Mouse (Mus musculus) forebrain, embryonic 12.5 days (tissue): ENCODE results near the gene Ccl22. TPM values are rescaled to one million over a fixed set of nuclear protein-coding genes. Genes with fewer than 3 reads are reported as not detected.

Source experiments
- ATAC-seq: fragments of 200-750 bp; cut with Nextera tagmentation; 2 replicates; pipeline ENCODE4 v1.8.0; 2017; ENCODE audit warnings: moderate TSS enrichment; ENCODE audit not compliant: low FRiP score
- H3K27ac ChIP-seq: fragments of 300-500 bp; sonication (generic); 2 replicates; pipeline ENCODE4 v1.5.1; 2016; ENCODE audit warnings: mild to moderate bottlenecking
- H3K27me3 ChIP-seq: fragments of 300-500 bp; sonication (generic); 2 replicates; pipeline ENCODE4 v1.6.1; 2016; ENCODE audit warnings: mild to moderate bottlenecking
- H3K36me3 ChIP-seq: fragments of 300-500 bp; sonication (generic); replicated peaks from 2 replicates; pipeline ENCODE4 v1.6.1; 2016; ENCODE audit warnings: mild to moderate bottlenecking
- H3K4me1 ChIP-seq: fragments of 300-500 bp; sonication (generic); 2 replicates; pipeline ENCODE4 v1.6.1; 2016
- H3K4me2 ChIP-seq: fragments of 300-500 bp; sonication (generic); 2 replicates; pipeline ENCODE4 v1.6.1; 2016; ENCODE audit warnings: mild to moderate bottlenecking, moderate library complexity
- H3K4me3 ChIP-seq: fragments of 300-500 bp; sonication (generic); replicated peaks from 2 replicates; pipeline ENCODE4 v1.5.1; 2016; ENCODE audit warnings: mild to moderate bottlenecking
- H3K9ac ChIP-seq: fragments of 300-500 bp; sonication (generic); 2 replicates; pipeline ENCODE4 v1.6.1; 2016; ENCODE audit warnings: mild to moderate bottlenecking
- H3K9me3 ChIP-seq: fragments of 300-500 bp; sonication (generic); 2 replicates; pipeline ENCODE4 v1.6.1; 2016
- WGBS: fragments of 180-500 bp; shearing (Covaris S2); methylation state at CpG from one replicate; pipeline ENCODE4 v1.1.7; 2016; 5-methylcytosine and 5-hydroxymethylcytosine counted together
- polyA plus RNA-seq: library from polyadenylated mRNA; unstranded; fragments of >200 nt; fragmentation: Nextera tagmentation; extraction: Ambion mirVana; gene quantifications from 2 replicates; pipeline ENCODE4 v1.2.1, GENCODE M21; 2016

Ccl22 gene
- polyA plus RNA-seq, 1 experiment from 2014 or later = not detected

DNA sequence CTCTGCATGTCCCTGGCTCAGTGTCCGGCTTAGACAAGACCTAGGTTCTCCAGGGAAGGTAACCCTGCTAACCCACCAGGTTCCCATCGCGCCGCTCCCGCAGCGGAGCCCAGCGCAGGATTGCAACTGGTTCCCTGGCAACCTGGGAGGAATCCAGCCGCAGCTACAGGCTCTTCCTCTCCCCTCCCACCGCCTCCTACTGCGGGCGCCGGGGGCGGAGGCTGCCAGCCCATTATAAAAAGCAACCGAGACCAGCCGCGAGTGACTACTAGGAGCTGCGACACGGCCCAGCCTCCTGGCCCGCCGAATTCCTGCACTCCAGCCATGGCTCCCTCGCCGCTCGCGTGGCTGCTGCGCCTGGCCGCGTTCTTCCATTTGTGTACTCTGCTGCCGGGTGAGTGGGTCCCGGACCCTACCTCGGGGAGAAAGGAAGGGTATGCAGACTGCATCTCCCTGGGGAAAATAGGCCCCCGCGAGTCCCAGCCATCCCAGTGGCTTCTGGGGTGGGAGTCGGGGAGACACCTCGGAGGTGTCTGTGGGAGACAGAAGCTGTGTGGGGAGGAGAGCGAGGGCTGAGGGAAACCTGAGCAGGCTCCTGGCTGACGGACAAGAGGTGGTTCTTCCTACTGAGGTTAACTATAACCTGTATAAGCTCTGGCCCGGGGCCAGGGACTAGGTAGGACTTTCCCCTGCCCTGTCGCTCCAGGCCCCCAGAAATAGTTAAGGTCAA lies 26.7 kb downstream of the Ccl22 start, which contains the start of gene Cx3cl1:
Gene Cx3cl1, plus strand, starts transcription at position 69 of the 730 bp plus-strand sequence.
- H3K4me1 ChIP-seq = peaks cover 36% of the 10 kb centered on the region
- H3K27me3 ChIP-seq = peaks cover 38% of the 10 kb centered on the region
- peak within 1 kb of the TSS; percentile 94 for H3K4me2 ChIP-seq
- 1% methylated on average over 38 of the region's 38 CpGs for WGBS
- ATAC-seq = peak; percentile 86
- no peaks in the 10 kb centered on the region for H3K36me3 ChIP-seq
- 0 out of 2 replicates have a peak within 1 kb of the TSS, but pooled peaks have one; percentile 31 for H3K27ac ChIP-seq
- H3K9me3 ChIP-seq = no peaks in the 10 kb centered on the region
- H3K9ac ChIP-seq = peak within 1 kb of the TSS; percentile 79
- peak within 1 kb of the TSS; percentile 56 for H3K4me3 ChIP-seq

DNA sequence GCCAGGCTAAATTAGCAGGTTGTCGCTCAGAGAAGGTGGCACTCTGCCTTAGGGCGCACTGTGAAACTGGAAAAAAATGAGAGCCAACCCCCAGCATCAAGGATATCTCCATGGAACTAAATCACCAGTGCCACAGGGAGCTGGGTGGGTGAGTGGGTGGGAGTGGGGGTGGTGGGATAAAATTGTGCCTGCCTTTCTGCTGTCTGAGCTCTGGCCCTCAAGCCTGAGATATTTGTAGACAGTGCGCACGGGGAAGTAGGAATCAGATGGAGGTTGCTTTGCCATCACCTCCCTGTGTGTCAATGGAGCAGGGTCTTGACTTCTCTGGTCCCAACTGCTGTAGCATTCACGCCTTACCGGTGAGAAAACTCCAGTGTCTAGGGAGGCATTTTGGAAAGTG lies 27.7 kb downstream of the Ccl22 start:
- Histone ChIP-seq H3K4me3 (peak overlapping the region; percentile 56), H3K9me3 (no peaks in the 10 kb centered on the region), H3K4me1 (peaks cover 36% of the 10 kb centered on the region), H3K9ac (no peak overlapping the region), H3K27me3 (peaks cover 38% of the 10 kb centered on the region), H3K36me3 (no peaks in the 10 kb centered on the region), H3K4me2 (peak overlapping the region; percentile 94), H3K27ac (no peak overlapping the region)
- no peak for ATAC-seq
- 45% methylated on average over 6 of the region's 6 CpGs for WGBS

DNA sequence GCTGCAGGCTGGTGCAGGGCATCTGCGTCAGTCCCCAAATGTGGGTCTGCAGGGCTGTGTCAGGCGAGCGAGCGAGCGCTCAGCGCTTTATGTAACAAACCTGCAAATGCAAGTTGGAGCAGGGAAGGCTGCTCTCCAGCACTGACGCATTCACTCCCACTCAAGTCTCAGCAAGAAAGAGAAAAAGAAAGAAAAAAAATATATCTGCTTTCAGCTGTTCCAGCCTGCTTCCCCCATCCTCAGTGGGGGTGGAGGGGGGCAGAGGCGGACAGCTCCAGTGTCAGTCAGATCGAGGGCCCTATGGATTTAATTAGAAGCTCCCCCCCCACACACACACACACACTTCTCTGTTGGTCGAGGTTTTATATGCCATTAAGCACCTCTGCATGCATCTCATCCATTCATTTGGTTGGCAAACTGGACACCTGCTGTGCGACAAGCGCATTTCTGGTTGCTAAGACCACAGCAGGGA lies 28.3 kb downstream of the Ccl22 start:
- WGBS = 13% methylated on average over 12 of the region's 12 CpGs
- H3K36me3 ChIP-seq = no peaks in the 10 kb centered on the region
- H3K9me3 ChIP-seq = no peaks in the 10 kb centered on the region
- H3K4me3 ChIP-seq = peak overlapping the region; percentile 56
- peak overlapping the region; percentile 36; the same call in 1 of the 2 replicates for H3K27ac ChIP-seq
- peak; percentile 47; the same call in 1 of the 2 replicates for ATAC-seq
- H3K9ac ChIP-seq = 0 out of 2 replicates have a peak overlapping the region, but pooled peaks have one; percentile 12
- H3K27me3 ChIP-seq = peaks cover 38% of the 10 kb centered on the region
- peaks cover 40% of the 10 kb centered on the region for H3K4me1 ChIP-seq
- peak overlapping the region; percentile 94 for H3K4me2 ChIP-seq

DNA sequence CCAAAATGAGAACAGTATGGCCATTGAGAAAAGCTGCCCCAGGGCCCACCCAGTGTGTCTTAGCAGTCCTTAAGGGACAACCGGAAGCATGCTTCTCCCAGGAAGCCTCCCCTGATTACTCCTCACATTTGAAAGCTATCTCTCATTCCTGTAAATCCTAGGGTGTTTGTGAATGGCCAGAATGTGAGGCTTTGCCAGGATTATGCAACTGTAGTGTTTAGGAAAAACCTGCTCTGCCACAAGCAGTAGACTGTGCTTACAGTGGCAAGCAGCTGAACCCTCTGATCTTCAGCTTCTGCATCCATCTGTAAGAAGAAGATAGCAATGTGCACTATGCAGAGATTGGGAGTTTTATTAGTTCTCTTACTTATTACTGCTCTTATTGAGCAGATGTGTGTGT lies 29.2 kb downstream of the Ccl22 start:
- Histone ChIP-seq H3K4me3 (no peak overlapping the region), H3K27ac (no peak overlapping the region), H3K36me3 (no peaks in the 10 kb centered on the region), H3K9me3 (no peaks in the 10 kb centered on the region), H3K4me2 (no peak overlapping the region), H3K27me3 (peaks cover 38% of the 10 kb centered on the region), H3K9ac (no peak overlapping the region), H3K4me1 (peaks cover 42% of the 10 kb centered on the region)
- ATAC-seq = no peak
- WGBS = 87% methylated on average over 1 of the region's 1 CpGs

DNA sequence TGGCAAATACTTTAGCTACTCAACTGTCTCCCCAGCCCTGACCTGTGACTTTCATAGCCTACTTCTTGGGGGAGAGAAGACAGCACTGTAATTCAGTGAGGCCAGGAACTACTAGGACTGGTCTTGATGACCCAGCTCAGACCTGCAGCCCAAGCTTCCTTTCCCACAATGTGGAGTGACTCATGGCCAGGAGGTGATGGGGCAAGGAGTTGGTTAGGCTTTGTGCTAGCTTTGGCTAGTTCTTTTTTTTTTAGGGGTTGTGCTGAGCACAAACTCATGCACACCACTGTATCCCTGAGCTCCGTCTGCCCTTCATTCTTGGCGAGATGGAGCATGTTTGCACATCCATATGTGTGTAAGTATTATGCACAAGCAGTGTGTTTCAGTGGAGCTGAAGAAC lies 31.0 kb downstream of the Ccl22 start:
- Histone ChIP-seq H3K4me1 (peaks cover 38% of the 10 kb centered on the region), H3K36me3 (no peaks in the 10 kb centered on the region), H3K9me3 (no peaks in the 10 kb centered on the region), H3K4me2 (no peak overlapping the region), H3K4me3 (no peak overlapping the region), H3K27ac (no peak overlapping the region), H3K9ac (no peak overlapping the region), H3K27me3 (peaks cover 22% of the 10 kb centered on the region)
- WGBS = 86% methylated on average over 2 of the region's 2 CpGs
- ATAC-seq = no peak

DNA sequence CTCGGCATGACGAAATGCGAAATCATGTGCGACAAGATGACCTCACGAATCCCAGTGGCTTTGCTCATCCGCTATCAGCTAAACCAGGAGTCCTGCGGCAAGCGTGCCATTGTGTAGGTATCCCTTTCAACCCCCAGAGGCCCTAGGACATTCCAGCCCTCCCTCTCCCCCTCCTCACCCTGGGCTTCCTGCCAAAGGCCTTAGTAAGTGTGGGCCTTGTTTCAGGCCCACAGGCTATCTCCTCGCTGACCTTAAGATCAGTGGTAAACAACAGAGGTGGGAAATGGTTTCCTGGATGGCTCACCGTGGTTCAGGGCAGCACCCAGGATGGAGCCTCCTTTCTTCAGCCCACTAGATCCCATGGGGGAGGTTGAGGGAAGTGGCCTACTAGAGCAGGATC lies 32.6 kb downstream of the Ccl22 start:
- Histone ChIP-seq H3K4me1 (peaks cover 30% of the 10 kb centered on the region), H3K4me3 (no peak overlapping the region), H3K9me3 (no peaks in the 10 kb centered on the region), H3K27me3 (peaks cover 11% of the 10 kb centered on the region), H3K4me2 (no peak overlapping the region), H3K27ac (0 out of 2 replicates have a peak overlapping the region, but pooled peaks have one; percentile 13), H3K9ac (no peak overlapping the region), H3K36me3 (no peaks in the 10 kb centered on the region)
- no peak for ATAC-seq
- 72% methylated on average over 10 of the region's 10 CpGs for WGBS

DNA sequence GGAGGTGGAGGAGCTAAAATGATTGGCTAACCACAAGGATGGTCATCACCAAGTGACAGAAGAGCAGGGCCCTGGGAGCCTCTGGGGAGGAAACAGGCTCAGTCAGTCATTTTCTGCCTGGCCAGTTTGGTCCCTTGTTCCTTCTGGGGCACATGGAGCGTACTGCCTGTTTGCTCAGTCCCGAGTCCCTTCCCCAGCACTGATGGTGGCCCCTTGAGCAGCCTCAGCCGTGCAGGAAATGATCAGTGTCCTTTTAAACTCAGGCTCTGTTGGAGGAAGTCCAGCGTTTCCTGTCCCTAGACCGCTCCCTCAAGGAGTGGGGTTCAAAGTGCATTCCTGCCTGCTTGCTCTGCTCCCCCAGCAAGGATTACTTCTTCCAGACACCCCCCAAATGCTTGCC lies 33.1 kb downstream of the Ccl22 start:
- WGBS = 74% methylated on average over 5 of the region's 5 CpGs

DNA sequence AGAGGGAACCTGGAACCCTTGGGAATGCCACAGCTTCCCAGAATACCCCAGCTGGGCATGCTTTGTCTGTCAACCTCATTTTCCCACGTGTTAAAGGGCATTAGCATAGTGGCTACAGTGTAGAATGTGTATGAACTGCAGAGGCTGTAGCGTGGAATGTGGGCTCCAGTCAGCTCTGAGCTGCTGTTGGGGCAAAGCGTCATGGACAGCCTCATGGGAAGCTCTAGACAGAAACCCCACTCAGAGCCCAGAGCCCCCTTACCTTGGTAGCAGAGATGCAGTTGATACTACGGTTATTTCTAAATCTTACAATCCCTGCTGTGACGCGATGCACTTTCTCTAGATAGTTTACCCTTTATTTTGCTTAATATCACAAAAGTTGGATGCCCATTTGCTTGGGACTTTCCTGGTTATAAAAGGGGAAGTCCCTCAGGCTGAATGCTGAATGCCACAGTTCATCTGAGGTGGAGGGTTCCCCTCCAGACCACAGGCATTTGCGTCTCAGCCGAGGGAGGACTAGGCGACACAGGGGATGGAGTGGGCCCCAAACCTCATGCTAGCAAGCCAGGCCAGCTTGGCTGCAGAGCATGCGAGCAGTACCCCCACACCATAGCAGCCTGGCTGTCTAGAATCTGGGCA lies 33.6 kb downstream of the Ccl22 start:
- 80% methylated on average over 10 of the region's 10 CpGs for WGBS
- H3K9me3 ChIP-seq = no peaks in the 10 kb centered on the region
- H3K9ac ChIP-seq = no peak overlapping the region
- no peak overlapping the region for H3K4me3 ChIP-seq
- peaks cover 21% of the 10 kb centered on the region for H3K4me1 ChIP-seq
- ATAC-seq = no peak
- H3K4me2 ChIP-seq = no peak overlapping the region
- H3K36me3 ChIP-seq = no peaks in the 10 kb centered on the region
- H3K27ac ChIP-seq = no peak overlapping the region
- 0 out of 2 replicates have a peak, but pooled peaks cover 6% of the 10 kb centered on the region for H3K27me3 ChIP-seq

More for the DNA sequence above, 33.1 kb downstream of the Ccl22 start:
- H3K36me3 ChIP-seq = no peaks in the 10 kb centered on the region
- no peak overlapping the region for H3K4me2 ChIP-seq
- ATAC-seq = no peak
- H3K27ac ChIP-seq = 0 out of 2 replicates have a peak overlapping the region, but pooled peaks have one; percentile 13
- H3K4me3 ChIP-seq = no peak overlapping the region
- no peak overlapping the region for H3K9ac ChIP-seq
- H3K27me3 ChIP-seq = peaks cover 8% of the 10 kb centered on the region; the same call in 1 of the 2 replicates
- H3K4me1 ChIP-seq = peaks cover 26% of the 10 kb centered on the region
- H3K9me3 ChIP-seq = no peaks in the 10 kb centered on the region

DNA sequence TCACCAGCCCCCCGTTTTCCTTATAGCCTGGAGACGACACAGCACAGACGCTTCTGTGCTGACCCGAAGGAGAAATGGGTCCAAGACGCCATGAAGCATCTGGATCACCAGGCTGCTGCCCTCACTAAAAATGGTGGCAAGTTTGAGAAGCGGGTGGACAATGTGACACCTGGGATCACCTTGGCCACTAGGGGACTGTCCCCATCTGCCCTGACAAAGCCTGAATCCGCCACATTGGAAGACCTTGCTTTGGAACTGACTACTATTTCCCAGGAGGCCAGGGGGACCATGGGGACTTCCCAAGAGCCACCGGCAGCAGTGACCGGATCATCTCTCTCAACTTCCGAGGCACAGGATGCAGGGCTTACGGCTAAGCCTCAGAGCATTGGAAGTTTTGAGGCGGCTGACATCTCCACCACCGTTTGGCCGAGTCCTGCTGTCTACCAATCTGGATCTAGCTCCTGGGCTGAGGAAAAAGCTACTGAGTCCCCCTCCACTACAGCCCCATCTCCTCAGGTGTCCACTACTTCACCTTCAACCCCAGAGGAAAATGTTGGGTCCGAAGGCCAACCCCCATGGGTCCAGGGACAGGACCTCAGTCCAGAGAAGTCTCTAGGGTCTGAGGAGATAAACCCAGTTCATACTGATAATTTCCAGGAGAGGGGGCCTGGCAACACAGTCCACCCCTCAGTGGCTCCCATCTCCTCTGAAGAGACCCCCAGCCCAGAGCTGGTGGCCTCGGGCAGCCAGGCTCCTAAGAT lies 34.3 kb downstream of the Ccl22 start:
- Histone ChIP-seq H3K9me3 (no peaks in the 10 kb centered on the region), H3K27me3 (0 out of 2 replicates have a peak, but pooled peaks cover 2% of the 10 kb centered on the region)
- ATAC-seq = no peak

DNA sequence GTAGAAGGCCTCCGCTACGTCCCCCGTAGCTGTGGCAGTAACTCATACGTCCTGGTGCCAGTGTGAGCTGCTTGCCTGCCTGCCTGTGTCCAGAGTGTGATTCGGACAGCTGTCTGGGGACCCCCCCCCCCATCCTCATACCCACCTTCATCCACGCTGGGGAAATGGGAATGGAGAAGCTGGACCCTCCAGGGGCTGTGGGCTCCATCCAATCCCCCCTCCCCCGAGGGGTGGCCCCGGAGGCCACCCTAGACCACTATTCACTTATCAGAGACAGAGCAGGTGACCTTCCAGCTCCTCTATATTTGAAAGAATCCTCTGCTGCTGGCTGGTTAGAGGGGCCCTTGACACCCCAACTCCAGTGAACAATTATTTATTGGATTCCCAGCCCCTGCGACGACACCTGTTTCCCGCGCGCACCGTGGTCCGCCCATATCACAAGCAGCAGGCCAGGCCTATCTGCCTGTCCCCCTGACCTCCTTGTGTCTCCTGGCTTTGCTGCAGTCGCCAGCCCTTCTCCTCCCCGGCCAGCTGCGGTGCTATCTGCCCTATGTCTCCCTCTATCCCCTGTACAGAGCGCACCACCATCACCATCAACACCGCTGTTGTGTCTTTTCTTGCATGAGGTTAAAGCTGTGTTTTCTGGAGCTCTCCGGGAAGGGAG lies 35.2 kb downstream of the Ccl22 start:
- no peak overlapping the region for H3K4me2 ChIP-seq
- H3K36me3 ChIP-seq = no peaks in the 10 kb centered on the region
- H3K4me3 ChIP-seq = no peak overlapping the region
- H3K4me1 ChIP-seq = peaks cover 15% of the 10 kb centered on the region
- H3K27me3 ChIP-seq = no peaks in the 10 kb centered on the region
- no peak for ATAC-seq
- no peaks in the 10 kb centered on the region for H3K9me3 ChIP-seq
- 77% methylated on average over 21 of the region's 21 CpGs for WGBS
- no peak overlapping the region for H3K9ac ChIP-seq
- no peak overlapping the region for H3K27ac ChIP-seq

More for the DNA sequence above, 34.3 kb downstream of the Ccl22 start:
- peaks cover 15% of the 10 kb centered on the region for H3K4me1 ChIP-seq
- 94% methylated on average over 16 of the region's 16 CpGs for WGBS
- no peak overlapping the region for H3K27ac ChIP-seq
- no peak overlapping the region for H3K9ac ChIP-seq
- H3K4me3 ChIP-seq = no peak overlapping the region
- H3K36me3 ChIP-seq = no peaks in the 10 kb centered on the region
- no peak overlapping the region for H3K4me2 ChIP-seq

DNA sequence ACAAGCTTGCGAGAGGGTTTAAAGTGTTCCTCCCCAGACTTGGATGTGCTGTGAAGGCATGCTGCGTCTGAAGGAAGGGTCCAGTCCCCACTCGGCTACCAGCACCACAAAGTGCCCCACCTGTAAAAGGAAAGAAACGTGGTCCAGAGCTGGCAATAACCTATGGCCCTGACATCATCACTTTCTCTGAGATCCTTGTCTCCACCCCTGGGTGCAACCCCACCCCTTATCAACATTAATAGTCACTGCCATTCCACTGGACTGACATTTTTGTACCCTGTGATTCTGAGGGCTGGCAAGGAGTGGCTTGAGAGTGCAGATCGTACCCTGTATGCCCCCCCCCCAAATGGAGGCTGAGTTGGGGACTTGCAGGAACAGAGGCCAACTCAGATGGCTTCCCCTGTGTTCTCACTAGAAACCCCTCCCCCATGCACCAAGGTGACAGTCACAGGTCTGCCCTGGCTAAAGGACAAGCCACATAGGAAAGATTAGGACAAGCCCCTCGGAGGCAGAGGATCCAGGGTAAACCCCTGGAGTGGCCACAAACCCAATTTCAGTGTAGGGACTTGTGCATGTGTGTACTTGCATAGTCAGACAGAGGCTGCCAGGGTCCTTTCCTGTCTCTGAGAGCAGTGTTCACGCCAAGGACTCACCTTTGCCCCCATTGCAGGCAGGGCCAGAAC lies 35.9 kb downstream of the Ccl22 start:
- H3K27ac ChIP-seq = no peak overlapping the region
- 52% methylated on average over 7 of the region's 7 CpGs for WGBS
- peaks cover 15% of the 10 kb centered on the region for H3K4me1 ChIP-seq
- H3K9me3 ChIP-seq = no peaks in the 10 kb centered on the region
- no peaks in the 10 kb centered on the region for H3K27me3 ChIP-seq
- H3K4me2 ChIP-seq = 0 out of 2 replicates have a peak overlapping the region, but pooled peaks have one; percentile 21
- no peak overlapping the region for H3K4me3 ChIP-seq
- ATAC-seq = no peak
- no peaks in the 10 kb centered on the region for H3K36me3 ChIP-seq
- peak overlapping the region; percentile 12; the same call in 1 of the 2 replicates for H3K9ac ChIP-seq
